Mouse (Mus musculus) adrenal gland (tissue): ENCODE results near the gene Olfr279.

ENCODE experiments used
- intact Hi-C: fragments of 180-260 bp; cut with DNase I; formaldehyde crosslinking; loops from one replicate; pipeline ENCODE4 v1.15.1; 2025

The Olfr279 gene

DNA sequence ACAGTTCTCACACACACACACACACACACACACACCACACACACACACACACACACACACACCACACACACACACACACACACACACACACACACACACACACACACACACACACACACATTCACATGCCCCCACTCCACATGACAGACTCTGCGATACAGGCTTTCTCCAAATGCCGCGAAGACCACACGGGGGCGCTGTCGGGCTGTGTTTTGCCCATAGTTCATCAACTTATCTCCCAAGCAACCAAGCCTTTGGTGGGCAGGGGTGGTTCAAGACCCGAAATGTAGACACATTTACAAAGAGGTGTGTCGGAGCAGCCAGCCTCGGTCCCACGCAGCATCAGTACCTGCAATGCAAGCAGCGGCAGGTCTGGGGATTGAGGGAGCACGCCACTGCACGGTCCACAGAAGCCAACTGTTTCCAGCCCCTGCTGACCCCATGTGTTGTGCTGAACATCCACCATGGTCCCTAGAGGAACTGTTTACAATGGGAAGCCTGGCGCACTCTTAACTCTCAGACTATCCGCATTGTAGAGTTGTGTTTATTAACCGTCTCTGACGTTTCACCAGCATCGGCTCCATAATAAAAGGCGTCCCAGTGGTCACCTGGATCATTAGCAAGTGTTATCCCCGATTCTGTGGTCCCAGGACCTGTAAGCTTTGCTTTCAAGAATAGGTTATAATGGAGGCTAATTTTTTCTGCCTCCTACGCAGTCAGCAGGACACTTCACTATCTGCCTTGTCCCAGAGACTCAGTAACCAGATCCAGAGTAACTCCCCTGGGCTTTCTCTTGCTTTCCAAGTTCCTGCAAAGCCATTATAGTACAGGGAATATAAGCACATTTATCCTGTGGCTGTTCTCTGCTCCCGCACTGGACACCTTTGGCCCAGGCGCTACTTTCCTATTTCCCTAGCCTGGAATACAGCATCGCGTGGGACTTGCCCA lies 18.5 kb downstream of the Olfr279 start:
- intact Hi-C loops = loop anchor here (1.0 to 10.0 kb wide), 2 partner anchors 54 to 108 kb away; no protein-coding TSS in a partner anchor

DNA sequence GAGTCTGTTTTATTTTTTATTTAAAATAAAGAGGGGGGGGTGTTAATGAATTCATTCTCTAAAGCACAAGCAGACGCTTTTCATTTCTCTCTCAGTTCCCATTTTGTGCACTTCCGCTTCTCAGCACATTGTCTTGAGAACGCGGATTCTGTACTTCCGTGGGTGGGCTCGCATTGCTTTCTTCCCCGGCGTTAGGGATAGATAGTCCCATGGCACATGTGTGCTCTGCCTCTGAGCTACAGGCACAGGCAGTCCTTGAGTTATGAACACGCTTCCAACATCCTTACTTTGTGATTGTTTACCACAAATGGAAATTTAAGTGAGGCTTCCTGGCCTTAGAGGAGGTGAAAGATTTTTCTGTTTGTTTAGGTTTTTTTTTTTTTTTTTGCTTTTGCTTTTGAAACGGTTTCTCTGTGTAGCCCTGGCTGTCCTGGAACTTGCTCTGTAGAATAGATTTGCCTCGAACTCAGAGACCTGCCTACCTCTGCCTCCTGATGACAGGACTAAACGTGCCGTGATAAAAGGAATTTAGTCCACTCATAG lies 19.3 kb downstream of the Olfr279 start:
- intact Hi-C loops = loop anchor here (10.0 kb wide), 1 partner anchor 53 kb away; no protein-coding TSS in a partner anchor

DNA sequence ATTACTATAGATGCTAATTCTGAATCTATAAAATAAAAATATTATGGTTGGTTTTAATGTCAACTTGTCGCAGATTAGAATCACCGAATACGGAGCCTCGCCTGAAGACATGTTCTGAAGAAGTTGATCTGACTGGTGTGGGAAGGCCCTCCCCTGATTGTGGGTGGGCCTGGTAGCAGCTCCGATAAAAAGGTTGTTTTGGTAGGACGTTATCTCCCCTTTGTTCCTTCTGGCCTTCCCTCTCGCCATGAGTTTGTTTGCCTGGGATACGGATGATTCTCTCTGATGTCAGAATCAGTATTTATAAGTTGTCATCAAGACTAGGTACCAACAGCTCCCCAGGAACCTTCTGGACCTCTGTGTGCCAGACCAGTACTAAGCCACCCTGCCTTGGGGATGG lies 20.0 kb downstream of the Olfr279 start:
- intact Hi-C loops = loop anchor here (10.0 kb wide), 1 partner anchor 53 kb away; no protein-coding TSS in a partner anchor

DNA sequence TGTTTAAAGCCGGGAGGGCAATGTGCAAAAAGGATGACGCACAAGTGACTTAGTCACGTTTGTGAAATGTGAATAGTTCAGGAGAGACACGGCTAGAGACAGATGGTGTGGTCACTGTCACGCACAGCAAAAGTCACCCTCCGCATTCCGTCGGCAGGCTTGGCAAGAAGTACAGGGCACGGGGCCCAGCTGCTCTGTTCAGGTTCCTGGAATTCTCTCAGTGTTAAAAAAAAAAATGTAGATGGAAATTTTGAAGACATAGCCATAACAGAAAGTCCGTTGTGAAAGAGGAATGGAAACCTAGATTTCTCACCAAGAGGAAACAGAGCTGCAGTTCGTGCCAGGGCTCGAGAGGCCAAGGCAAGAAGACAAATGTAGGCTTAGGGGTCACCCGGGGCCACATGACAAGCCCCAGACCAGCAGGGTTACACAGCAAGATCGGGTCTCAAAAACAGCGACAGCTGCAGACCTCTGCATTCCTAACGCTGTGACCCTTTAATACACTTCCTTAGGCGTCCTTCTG lies 20.7 kb downstream of the Olfr279 start:
- intact Hi-C loops = loop anchor here (10.0 kb wide), 1 partner anchor 52 kb away; no protein-coding TSS in a partner anchor

- intact Hi-C loops = loop anchor here (10.0 kb wide), 1 partner anchor 51 kb away; no protein-coding TSS in a partner anchor
These were observed 21.5 kb downstream of the Olfr279 start for GRCm38 (mm10) chr15:98513676-98514075.

GRCm38 (mm10) chr15:98514146-98514545 lies 21.9 kb downstream of the Olfr279 start:
- intact Hi-C loops = loop anchor here (10.0 kb wide), 1 partner anchor 51 kb away; no protein-coding TSS in a partner anchor

GRCm38 (mm10) chr15:98514845-98515244 lies 22.6 kb downstream of the Olfr279 start:
- intact Hi-C loops = loop anchor here (10.0 kb wide), 1 partner anchor 50 kb away; no protein-coding TSS in a partner anchor

- intact Hi-C loops = loop anchor here (10.0 kb wide), 1 partner anchor 47 kb away; no protein-coding TSS in a partner anchor
These were observed 25.5 kb downstream of the Olfr279 start for GRCm38 (mm10) chr15:98517380-98518355.

DNA sequence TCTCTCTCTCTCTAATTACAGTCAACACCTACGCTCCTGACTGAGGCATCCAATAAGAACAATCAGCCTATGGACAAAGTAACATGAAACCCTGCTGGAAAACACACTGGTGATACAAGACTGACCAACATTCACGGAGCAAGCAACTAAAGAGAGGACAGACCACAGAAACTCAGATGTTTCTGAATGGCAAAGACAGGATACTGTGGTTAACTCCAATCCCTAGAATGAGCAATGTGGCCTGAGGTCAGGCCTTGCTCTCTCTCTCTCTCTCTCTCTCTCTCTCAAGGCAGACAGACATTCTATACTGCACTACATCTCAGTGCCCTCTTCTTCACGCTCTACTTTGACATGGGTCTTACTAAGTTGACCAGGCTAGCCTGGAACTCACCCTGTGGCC lies 29.0 kb downstream of the Olfr279 start:
- intact Hi-C loops = no loop called here

DNA sequence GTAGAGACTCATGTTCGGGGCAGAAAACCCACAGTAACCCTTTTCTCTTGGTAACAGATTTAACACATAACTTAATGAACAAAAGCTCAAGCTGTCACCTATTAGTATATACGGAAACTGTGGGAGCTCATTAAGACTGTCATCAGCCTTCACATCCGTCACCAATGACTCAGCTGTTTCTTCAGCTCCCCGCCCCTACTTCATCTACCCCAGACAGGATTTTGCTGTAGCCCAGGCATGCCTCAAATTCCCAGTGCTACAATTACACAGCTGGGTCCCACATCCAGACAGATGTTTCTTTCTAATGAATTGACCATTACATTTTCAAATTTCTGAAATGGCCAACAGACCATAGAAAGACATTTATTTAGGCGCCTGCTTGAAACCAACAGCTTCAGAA lies 33.9 kb downstream of the Olfr279 start:
- intact Hi-C loops = no loop called here

- intact Hi-C loops = no loop called here
These were observed 35.0 kb downstream of the Olfr279 start for GRCm38 (mm10) chr15:98527056-98527771.

DNA sequence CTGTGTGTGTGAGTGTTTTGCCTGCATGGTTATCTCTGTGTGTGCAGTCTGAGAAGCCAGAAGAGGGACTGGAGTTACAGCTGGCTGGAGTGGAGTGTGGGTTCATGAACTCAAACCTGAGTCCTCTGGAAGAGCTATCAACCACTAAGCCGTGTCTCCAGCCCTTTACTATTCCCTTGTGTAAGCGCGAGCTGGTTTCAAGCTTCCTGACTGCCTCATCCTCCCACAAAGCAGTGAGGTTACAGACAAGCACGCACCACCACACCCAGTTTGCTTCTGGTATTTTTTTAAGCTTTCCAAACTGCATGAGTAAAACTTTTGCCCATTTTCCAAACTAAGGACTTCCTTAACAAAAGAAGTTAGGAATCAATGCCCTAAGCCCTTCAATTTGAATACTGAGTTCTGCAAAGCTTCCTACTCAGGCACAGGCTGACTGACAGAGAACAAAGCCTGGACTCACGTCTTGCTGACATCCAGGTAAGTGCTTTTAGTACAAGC lies 35.9 kb downstream of the Olfr279 start:
- intact Hi-C loops = no loop called here

DNA sequence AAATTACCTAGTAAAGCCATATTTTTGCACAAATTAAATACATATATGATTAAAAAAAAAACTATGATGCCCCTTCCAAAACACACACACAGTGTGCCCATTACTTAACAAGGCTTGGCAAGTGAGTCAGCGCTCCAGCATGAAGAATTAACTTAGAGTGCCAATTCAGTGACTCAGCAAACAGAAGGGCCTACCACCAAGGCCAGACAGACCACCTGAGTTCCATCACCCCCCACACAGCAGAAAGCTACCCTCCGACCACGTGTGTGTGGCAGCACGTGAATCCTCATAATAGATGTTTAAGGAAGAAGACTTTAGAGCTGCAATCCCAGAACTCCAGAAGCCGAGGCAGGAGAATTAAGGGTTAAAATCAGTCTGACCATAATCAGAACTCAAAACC lies 40.1 kb downstream of the Olfr279 start:
- intact Hi-C loops = loop anchor here (5.0 kb wide), 1 partner anchor 35 kb away; no protein-coding TSS in a partner anchor

- intact Hi-C loops = loop anchor here (5.0 kb wide), 1 partner anchor 34 kb away; no protein-coding TSS in a partner anchor
These were observed 40.9 kb downstream of the Olfr279 start for GRCm38 (mm10) chr15:98533035-98533531.

- intact Hi-C loops = loop anchor here (5.0 kb wide), 1 partner anchor 33 kb away; no protein-coding TSS in a partner anchor
These were observed 41.9 kb downstream of the Olfr279 start, which contains the start of gene Kansl2 for GRCm38 (mm10) chr15:98533881-98534627. TSS of gene Kansl2 (minus strand) at chr15:98534264.

DNA sequence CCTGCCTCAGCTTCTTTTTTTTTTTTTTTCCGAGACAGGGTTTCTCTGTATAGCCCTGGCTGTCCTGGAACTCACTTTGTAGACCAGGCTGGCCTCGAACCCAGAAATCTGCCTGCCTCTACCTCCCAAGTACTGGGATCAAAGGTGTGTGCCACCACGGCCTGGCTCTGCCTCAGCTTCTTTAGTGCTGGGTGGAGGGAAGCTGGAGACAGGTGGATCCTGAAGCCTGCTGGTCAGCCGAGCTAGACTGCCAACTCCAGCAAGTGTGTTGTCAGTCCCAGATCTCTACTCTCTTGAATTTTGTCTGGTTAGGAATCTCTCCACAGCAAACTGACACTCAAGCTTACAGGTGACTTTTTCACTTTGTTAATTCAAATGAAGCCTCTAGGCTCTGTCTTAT lies 43.7 kb downstream of the Olfr279 start:
- intact Hi-C loops = no loop called here

- intact Hi-C loops = no loop called here
These were observed 44.8 kb downstream of the Olfr279 start for GRCm38 (mm10) chr15:98536828-98537510.

GRCm38 (mm10) chr15:98537923-98538322 lies 45.7 kb downstream of the Olfr279 start:
- intact Hi-C loops = no loop called here
